Mouse (Mus musculus): Measurements from ENCODE around the gene Tfap2b.

- TF ChIP-seq CTCF (IDR thresholded peaks at IDR 0.05; ENCODE audit: low read depth) (no peak), EP300 (IDR thresholded peaks at IDR 0.05; ENCODE audit: low read depth) (no peak)
Observed at GRCm38 (mm10) chr1:19219381-19219780, 10.7 kb downstream of the Tfap2b start.
